Comparison of ENCODE assay signal across 12 mouse cellular contexts in genomic region chr14:47839493-47840215, GRCm38 (mm10).
DNase-seq lines count a peak whose midpoint lies in the region; ATAC-seq lines count a peak whose summit lies in the region.
"Had no signal": no experiment of that assay in that cellular context is flagged by ENCODE, and none has a peak within 500 bp of the region (broad histone marks: within the 10 kb centered on the region; RNA-seq: fewer than 3 reads in every experiment).

No protein-coding gene starts in this region.

- H3K4me2 ChIP-seq in kidney, embryonic 15.5 days = no peak overlapping the region

- DNase-seq in embryo, embryonic 10.5 days (ENCODE audit: low spot score) = peak; percentile 22
- DNase-seq in embryo, embryonic 10 days (ENCODE audit: low spot score) = no peak
- no peak for DNase-seq in kidney, postnatal 25 days
- peak; percentile 72 for DNase-seq in fibroblast of lung, adult 2 months (ENCODE audit: low read depth)
- DNase-seq in lung, postnatal 14 days = peak; percentile 32
- DNase-seq in cerebellum, adult 11-12 months = no peak
- DNase-seq in cerebellum, postnatal 25 days = no peak
- DNase-seq: adrenal gland, postnatal 14 days; cerebellum, adult 9-10 months; thymus, postnatal 36 days had no signal

- peaks cover 10% of the 10 kb centered on the region for H3K4me1 ChIP-seq in kidney, embryonic 15.5 days

- H3K4me3 ChIP-seq in kidney, embryonic 15.5 days (replicated peaks) = no peak overlapping the region

- H3K36me3 ChIP-seq in kidney, embryonic 15.5 days = no peaks in the 10 kb centered on the region

- 43% methylated on average over 6 of the region's 6 CpGs for WGBS in kidney, embryonic 15.5 days

- H3K27ac ChIP-seq in kidney, embryonic 15.5 days = peak overlapping the region; percentile 52; the same call in 1 of the 2 replicates
- H3K27ac ChIP-seq: macrophage had no signal

- no peaks in the 10 kb centered on the region for H3K9me3 ChIP-seq in kidney, embryonic 15.5 days (replicated peaks)

- no peak overlapping the region for H3K9ac ChIP-seq in kidney, embryonic 15.5 days

- 0 out of 2 replicates have a peak, but pooled peaks have one; percentile 43 for ATAC-seq in kidney, embryonic 15.5 days (replicated peaks; ENCODE audit: low FRiP score)

- H3K27me3 ChIP-seq in kidney, embryonic 15.5 days = no peaks in the 10 kb centered on the region

Comparison
In these comparisons a context has a peak if more than half of its experiments do, and no peak if none do; other contexts are left out.
1. DNase-seq: peak in embryo, embryonic 10.5 days (single experiment), fibroblast of lung, adult 2 months (single experiment) and lung, postnatal 14 days (single experiment); none in embryo, embryonic 10 days (single experiment), kidney, postnatal 25 days (0 of 2), cerebellum, adult 11-12 months (single experiment) and cerebellum, postnatal 25 days (0 of 2).